Mouse (Mus musculus): ENCODE measurements at regions not wholly inside any gene's neighbourhood (a gene's known extent, or its start where the extent isn't known, plus 50 kb on each side); places are given as distances from the start of the nearest gene placed in this dataset.

- H3K4me3 ChIP-seq (replicated peaks; ENCODE audit: low read depth, low read length) = no peak overlapping the region
- no peak for ATAC-seq (replicated peaks; ENCODE audit: low FRiP score, low read depth)
- no peaks in the 10 kb centered on the region for H3K4me1 ChIP-seq (replicated peaks; ENCODE audit: insufficient read depth, low read length)
- no peak overlapping the region for H3K27ac ChIP-seq
- no peak for DNase-seq (ENCODE audit: low spot score)
- TF ChIP-seq CTCF (IDR thresholded peaks at IDR 0.05; ENCODE audit: low read depth) = no peak
- no peaks in the 10 kb centered on the region for H3K27me3 ChIP-seq (ENCODE audit: insufficient read depth, low read length)
- no peak overlapping the region for H3K9ac ChIP-seq (ENCODE audit: low read depth, low read length)
- no peaks in the 10 kb centered on the region for H3K36me3 ChIP-seq (ENCODE audit: insufficient read depth, low read length)
- 80% methylated on average over 9 of the region's 9 CpGs for WGBS
- H3K4me2 ChIP-seq (ENCODE audit: low read length) = no peak overlapping the region
- no peaks in the 10 kb centered on the region for H3K9me3 ChIP-seq (replicated peaks; ENCODE audit: low read length)
Observed at GRCm38 (mm10) chr2:50902220-50902619, 246.7 kb downstream of the Rnd3 start.

GRCm38 (mm10) chr2:50888992-50889391, 259.9 kb downstream of the Rnd3 start:
- no peak overlapping the region for H3K9ac ChIP-seq (ENCODE audit: low read depth, low read length)
- no peak overlapping the region for H3K4me3 ChIP-seq (replicated peaks; ENCODE audit: low read depth, low read length)
- H3K27me3 ChIP-seq (ENCODE audit: insufficient read depth, low read length) = no peaks in the 10 kb centered on the region
- no peak for DNase-seq (ENCODE audit: low spot score)
- no peak overlapping the region for H3K27ac ChIP-seq
- ATAC-seq (replicated peaks; ENCODE audit: low FRiP score, low read depth) = no peak
- no peaks in the 10 kb centered on the region for H3K4me1 ChIP-seq (replicated peaks; ENCODE audit: insufficient read depth, low read length)
- WGBS = 78% methylated on average over 5 of the region's 5 CpGs
- no peaks in the 10 kb centered on the region for H3K9me3 ChIP-seq (replicated peaks; ENCODE audit: low read length)
- H3K36me3 ChIP-seq (ENCODE audit: insufficient read depth, low read length) = no peaks in the 10 kb centered on the region
- H3K4me2 ChIP-seq (ENCODE audit: low read length) = no peak overlapping the region
- no peak for TF ChIP-seq CTCF (IDR thresholded peaks at IDR 0.05; ENCODE audit: low read depth)

- Histone ChIP-seq H3K27me3 (ENCODE audit: insufficient read depth, low read length) (no peaks in the 10 kb centered on the region), H3K4me1 (replicated peaks; ENCODE audit: insufficient read depth, low read length) (no peaks in the 10 kb centered on the region), H3K27ac (no peak overlapping the region), H3K9ac (ENCODE audit: low read depth, low read length) (no peak overlapping the region), H3K4me2 (ENCODE audit: low read length) (no peak overlapping the region), H3K9me3 (replicated peaks; ENCODE audit: low read length) (no peaks in the 10 kb centered on the region), H3K4me3 (replicated peaks; ENCODE audit: low read depth, low read length) (no peak overlapping the region), H3K36me3 (ENCODE audit: insufficient read depth, low read length) (no peaks in the 10 kb centered on the region)
- DNase-seq (ENCODE audit: low spot score) (peak; percentile 14), ATAC-seq (replicated peaks; ENCODE audit: low FRiP score, low read depth) (no peak)
- 49% methylated on average over 4 of the region's 4 CpGs for WGBS
- TF ChIP-seq CTCF (IDR thresholded peaks at IDR 0.05; ENCODE audit: low read depth) = no peak
Observed at GRCm38 (mm10) chr2:50887954-50888353, 261.0 kb downstream of the Rnd3 start.

DNA sequence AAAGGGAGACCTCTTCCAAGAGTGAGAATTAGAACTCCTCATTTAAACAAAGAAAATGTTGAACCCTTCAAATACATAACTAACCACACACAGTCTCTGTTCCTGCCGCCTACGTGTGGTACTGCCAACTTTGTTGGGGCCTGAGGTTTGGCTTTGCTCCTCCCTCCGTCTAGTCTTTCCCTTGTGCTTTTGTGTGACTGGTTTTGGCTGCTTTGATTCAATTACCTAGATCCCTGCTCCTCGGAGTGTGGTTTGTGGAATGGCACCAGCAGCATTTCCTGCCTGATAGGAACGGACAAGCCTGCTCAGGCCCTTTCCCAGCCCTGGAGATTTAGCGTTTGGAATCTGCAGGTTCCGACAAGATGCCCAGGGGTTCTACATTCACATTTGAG, 263.0 kb downstream of the Rnd3 start:
- Histone ChIP-seq H3K9me3 (replicated peaks; ENCODE audit: low read length) (no peaks in the 10 kb centered on the region), H3K27me3 (ENCODE audit: insufficient read depth, low read length) (no peaks in the 10 kb centered on the region), H3K4me1 (replicated peaks; ENCODE audit: insufficient read depth, low read length) (0 out of 2 replicates have a peak, but pooled peaks cover 5% of the 10 kb centered on the region), H3K36me3 (ENCODE audit: insufficient read depth, low read length) (no peaks in the 10 kb centered on the region), H3K4me2 (ENCODE audit: low read length) (no peak overlapping the region), H3K9ac (ENCODE audit: low read depth, low read length) (no peak overlapping the region), H3K4me3 (replicated peaks; ENCODE audit: low read depth, low read length) (no peak overlapping the region), H3K27ac (no peak overlapping the region)
- TF ChIP-seq CTCF (IDR thresholded peaks at IDR 0.05; ENCODE audit: low read depth) = no peak
- peak; percentile 10 for DNase-seq (ENCODE audit: low spot score)
- ATAC-seq (replicated peaks; ENCODE audit: low FRiP score, low read depth) = no peak
- WGBS = 46% methylated on average over 7 of the region's 7 CpGs

GRCm38 (mm10) chr2:50885280-50885923, 263.5 kb downstream of the Rnd3 start:
- 0 out of 2 replicates have a peak, but pooled peaks cover 5% of the 10 kb centered on the region for H3K4me1 ChIP-seq (replicated peaks; ENCODE audit: insufficient read depth, low read length)
- no peak for TF ChIP-seq CTCF (IDR thresholded peaks at IDR 0.05; ENCODE audit: low read depth)
- 66% methylated on average over 4 of the region's 4 CpGs for WGBS

DNA sequence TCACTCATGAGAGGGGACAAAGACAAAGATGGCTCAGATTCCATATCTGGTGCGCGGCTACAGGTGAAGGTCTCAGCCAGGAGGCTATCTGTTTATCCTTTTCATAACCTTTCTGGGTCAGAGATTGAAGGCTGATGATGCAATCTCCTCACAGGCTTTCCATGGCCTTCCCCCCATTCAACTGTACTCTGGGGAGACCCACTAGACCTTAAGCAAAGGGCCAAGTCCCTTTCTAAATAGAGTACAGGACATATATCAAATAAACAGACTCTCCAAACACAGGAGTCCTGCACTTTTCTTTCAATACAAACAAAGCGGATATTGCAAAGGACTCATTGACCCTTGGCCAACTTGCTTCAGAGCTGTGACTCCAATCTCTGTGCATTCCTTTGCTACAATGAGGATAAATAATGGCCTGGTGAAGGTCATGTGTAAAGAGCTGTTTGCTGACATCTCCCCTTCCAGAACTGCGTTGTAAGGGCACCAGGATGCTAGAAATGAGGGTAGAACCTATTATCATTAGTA, 267.3 kb downstream of the Rnd3 start:
- H3K4me2 ChIP-seq (ENCODE audit: low read length) = no peak overlapping the region
- DNase-seq (ENCODE audit: low spot score) (peak; percentile 29), ATAC-seq (replicated peaks; ENCODE audit: low FRiP score, low read depth) (no peak)
- H3K4me3 ChIP-seq (replicated peaks; ENCODE audit: low read depth, low read length) = no peak overlapping the region
- H3K27ac ChIP-seq = no peak overlapping the region
- 0 out of 2 replicates have a peak, but pooled peaks cover 5% of the 10 kb centered on the region for H3K4me1 ChIP-seq (replicated peaks; ENCODE audit: insufficient read depth, low read length)
- no peak for TF ChIP-seq CTCF (IDR thresholded peaks at IDR 0.05; ENCODE audit: low read depth)
- no peak overlapping the region for H3K9ac ChIP-seq (ENCODE audit: low read depth, low read length)
- no peaks in the 10 kb centered on the region for H3K27me3 ChIP-seq (ENCODE audit: insufficient read depth, low read length)
- H3K9me3 ChIP-seq (replicated peaks; ENCODE audit: low read length) = no peaks in the 10 kb centered on the region
- H3K36me3 ChIP-seq (ENCODE audit: insufficient read depth, low read length) = no peaks in the 10 kb centered on the region
- WGBS = 52% methylated on average over 4 of the region's 4 CpGs

More at GRCm38 (mm10) chr2:50885280-50885923, 263.5 kb downstream of the Rnd3 start:
- DNase-seq (ENCODE audit: low spot score) = no peak
- no peaks in the 10 kb centered on the region for H3K36me3 ChIP-seq (ENCODE audit: insufficient read depth, low read length)
- ATAC-seq (replicated peaks; ENCODE audit: low FRiP score, low read depth) = no peak
- H3K27me3 ChIP-seq (ENCODE audit: insufficient read depth, low read length) = no peaks in the 10 kb centered on the region
- no peak overlapping the region for H3K4me3 ChIP-seq (replicated peaks; ENCODE audit: low read depth, low read length)
- H3K9ac ChIP-seq (ENCODE audit: low read depth, low read length) = no peak overlapping the region
- no peaks in the 10 kb centered on the region for H3K9me3 ChIP-seq (replicated peaks; ENCODE audit: low read length)
- H3K4me2 ChIP-seq (ENCODE audit: low read length) = no peak overlapping the region
- H3K27ac ChIP-seq = no peak overlapping the region

Data from kidney, postnatal 0 days (tissue).